Mouse (Mus musculus): ENCODE data around the gene Stam.

- TF ChIP-seq CTCF (IDR thresholded peaks at IDR 0.05; ENCODE audit: borderline replicate concordance, insufficient read depth, low read depth, low read length) (no peak), POLR2A (IDR thresholded peaks at IDR 0.05; ENCODE audit: borderline replicate concordance, insufficient read depth, low read length) (no peak)
These were observed 32.6 kb upstream of the Stam start for GRCm38 (mm10) chr2:14041249-14041648.

Data from cerebellum, adult 2 months (tissue).